Mouse (Mus musculus) lung, adult 2 months (tissue): ENCODE data around the gene Ap3b2.

Experiments
- CTCF ChIP-seq: fragments of 200-500 bp; IDR thresholded peaks from 2 replicates; pipeline ENCODE4 v1.5.1; 2011; ENCODE audit warnings: mild to moderate bottlenecking, low read length, control low read depth; ENCODE audit not compliant: insufficient read depth
- POLR2A ChIP-seq: fragments of 200-500 bp; IDR thresholded peaks from 2 replicates; pipeline ENCODE4 v1.6.1; 2011; ENCODE audit warnings: low read depth, mild to moderate bottlenecking, control low read depth, low read length, borderline replicate concordance; ENCODE audit errors: extremely low read depth

- TF ChIP-seq CTCF: no peak
- TF ChIP-seq POLR2A: no peak
Observed at GRCm38 (mm10) chr7:81480800-81481199, 12.9 kb downstream of the Ap3b2 start.
